Mouse (Mus musculus) kidney, postnatal 0 days (tissue): ENCODE results near the gene Selenop. TPM values are rescaled to one million over a fixed set of nuclear protein-coding genes. Genes with fewer than 3 reads are reported as not detected.

ENCODE experiments used
- ATAC-seq: fragments of 200-750 bp; cut with Nextera tagmentation; replicated peaks from 2 replicates; pipeline ENCODE4 v1.8.0; 2017; ENCODE audit warnings: low read depth, moderate number of reproducible peaks, moderate TSS enrichment, moderate library complexity; ENCODE audit not compliant: low FRiP score
- DNase-seq: peaks from one replicate; pipeline ENCODE4 v3.0.0-alpha.2; 2016; ENCODE audit warnings: low spot score
- H3K27ac ChIP-seq: fragments of 300-500 bp; sonication (generic); 2 replicates; pipeline ENCODE4 v1.5.1; 2014; ENCODE audit warnings: mild to moderate bottlenecking
- H3K27me3 ChIP-seq: fragments of 300-500 bp; sonication (generic); 2 replicates; pipeline ENCODE4 v1.6.1; 2014; ENCODE audit warnings: low read length, mixed read lengths; ENCODE audit not compliant: insufficient read depth
- H3K36me3 ChIP-seq: fragments of 300-500 bp; sonication (generic); 2 replicates; pipeline ENCODE4 v1.6.1; 2014; ENCODE audit warnings: low read length, mixed read lengths; ENCODE audit not compliant: insufficient read depth
- H3K4me1 ChIP-seq: fragments of 300-500 bp; sonication (generic); replicated peaks from 2 replicates; pipeline ENCODE4 v1.6.1; 2014; ENCODE audit warnings: antibody characterized with exemption, low read length, mixed read lengths; ENCODE audit not compliant: insufficient read depth
- H3K4me2 ChIP-seq: fragments of 300-500 bp; sonication (generic); 2 replicates; pipeline ENCODE4 v1.6.1; 2014; ENCODE audit warnings: mild to moderate bottlenecking, low read length, moderate library complexity, mixed read lengths
- H3K4me3 ChIP-seq: fragments of 300-500 bp; sonication (generic); replicated peaks from 2 replicates; pipeline ENCODE4 v1.5.1; 2014; ENCODE audit warnings: low read depth, low read length
- H3K9ac ChIP-seq: fragments of 300-500 bp; sonication (generic); 2 replicates; pipeline ENCODE4 v1.6.1; 2014; ENCODE audit warnings: low read depth, low read length
- H3K9me3 ChIP-seq: fragments of 300-500 bp; sonication (generic); replicated peaks from 2 replicates; pipeline ENCODE4 v1.6.1; 2016; ENCODE audit warnings: low read length, inconsistent platforms, mixed read lengths
- CTCF ChIP-seq: IDR thresholded peaks from 2 replicates; pipeline ENCODE4 v1.5.1; 2016; ENCODE audit warnings: antibody characterized with exemption, low read depth, mild to moderate bottlenecking, moderate library complexity
- polyA plus RNA-seq: library from polyadenylated mRNA; unstranded; fragments of >200 nt; fragmentation: Nextera tagmentation; extraction: Ambion mirVana; gene quantifications from 2 replicates; pipeline ENCODE4 v1.2.1, GENCODE M21; 2015

The Selenop gene
- polyA plus RNA-seq, 1 experiment from 2014 or later = 225 TPM

DNA sequence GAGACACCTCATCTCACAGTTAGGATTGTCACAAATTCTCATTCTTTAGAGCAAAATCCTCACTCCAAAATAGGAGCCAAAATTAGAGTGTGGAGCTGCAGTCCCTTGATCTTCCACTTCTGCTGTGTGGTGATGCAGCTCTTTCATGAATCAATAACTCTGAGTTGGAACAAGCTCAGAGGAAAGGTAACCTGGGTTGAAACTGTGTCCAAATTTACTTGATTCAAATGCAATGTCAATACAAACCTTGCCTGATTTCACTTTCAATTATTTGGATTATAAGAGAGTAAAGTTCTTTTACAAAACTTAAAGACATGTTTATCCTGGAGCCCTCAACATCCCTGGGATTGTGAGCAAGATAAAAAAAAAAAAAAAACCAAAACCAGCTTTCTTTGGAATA, 54.7 kb downstream of the Selenop start:
- peaks cover 10% of the 10 kb centered on the region for H3K36me3 ChIP-seq
- TF ChIP-seq CTCF = no peak
- DNase-seq (no peak), ATAC-seq (no peak)
- no peak overlapping the region for H3K9ac ChIP-seq
- no peak overlapping the region for H3K27ac ChIP-seq
- no peaks in the 10 kb centered on the region for H3K9me3 ChIP-seq
- H3K27me3 ChIP-seq = no peaks in the 10 kb centered on the region
- no peak overlapping the region for H3K4me3 ChIP-seq
- no peaks in the 10 kb centered on the region for H3K4me1 ChIP-seq
- no peak overlapping the region for H3K4me2 ChIP-seq

Other genes starting within 250 kb of the Selenop start
- 0.58 and 0.82 TPM in 2 replicates for gene Ccdc152, start 35.0 kb downstream of the Selenop start, polyA plus RNA-seq